Mouse (Mus musculus) lung, postnatal 10 days (tissue): Measurements from ENCODE around the gene Apol10b.
"Not testable (repeated sequence)": the region's sequence is repeated elsewhere in the genome, so short reads cannot be mapped to it uniquely, and the experiment has no call there.

Experiments used
- DNase-seq: peaks from one replicate; pipeline ENCODE4 v3.0.0; 2021

Gene Apol10b

DNA sequence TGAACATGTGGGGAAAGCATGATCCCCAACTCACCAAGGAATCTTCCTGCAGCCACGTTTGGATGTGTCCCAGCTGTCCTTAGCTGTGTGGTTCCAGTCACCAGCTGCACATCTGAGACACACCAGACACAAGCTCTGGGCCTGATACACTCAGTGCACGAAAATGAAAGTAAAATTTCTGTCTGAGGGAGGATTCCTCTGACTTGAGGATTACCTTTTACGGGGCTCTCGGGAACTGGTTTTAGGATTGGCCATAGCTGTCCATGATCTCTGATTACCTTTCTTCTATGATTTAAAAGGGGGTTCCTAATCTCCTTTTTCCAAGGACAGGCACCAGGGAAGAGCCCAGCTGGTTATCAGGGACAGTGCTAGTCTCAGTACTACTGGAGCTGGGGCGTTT, at the start of gene Apol10b:
TSS of gene Apol10b (minus strand) at position 165 of the 400 bp plus-strand sequence.
- no peak for DNase-seq

DNA sequence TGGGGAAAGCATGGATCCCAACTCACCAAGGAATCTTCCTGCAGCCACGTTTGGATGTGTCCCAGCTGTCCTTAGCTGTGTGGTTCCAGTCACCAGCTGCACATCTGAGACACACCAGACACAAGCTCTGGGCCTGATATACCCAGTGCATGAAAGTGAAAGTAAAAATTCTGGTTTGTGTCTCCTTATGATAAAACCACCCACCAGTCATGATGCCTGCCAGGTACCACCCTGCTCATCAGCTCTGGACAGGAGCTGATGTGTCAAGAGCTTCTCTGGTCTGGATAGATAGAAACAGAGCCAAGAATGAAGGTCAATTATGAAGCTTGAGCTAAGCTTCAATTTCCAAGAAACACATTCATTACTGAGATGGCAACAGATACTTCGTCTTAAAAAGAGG, 47.3 kb upstream of the Apol10b start, which contains the start of gene Apol11b:
TSS of gene Apol11b (minus strand) at position 111 of the 400 bp plus-strand sequence.
- not testable (repeated sequence) for DNase-seq

DNA sequence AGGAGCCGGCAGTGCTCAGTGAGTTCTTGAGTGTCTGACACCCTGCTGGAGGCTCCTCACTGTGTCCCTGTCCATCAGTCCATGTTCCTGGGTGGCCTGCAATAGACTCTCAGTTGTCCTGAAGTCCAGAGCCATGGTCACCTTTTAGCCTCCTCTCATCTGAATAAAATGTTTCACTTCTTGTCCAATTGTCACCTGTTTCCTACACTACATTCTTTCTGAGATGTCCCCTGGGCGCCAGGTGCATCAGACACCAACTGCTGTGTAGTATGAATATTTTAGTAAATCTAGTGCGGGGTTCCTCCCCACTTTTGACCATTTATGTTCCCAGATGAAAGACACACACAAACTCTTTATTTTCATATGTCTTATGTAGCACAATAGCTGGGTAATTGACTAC, 33.9 kb upstream of the Apol10b start:
- DNase-seq: not testable (repeated sequence)

DNA sequence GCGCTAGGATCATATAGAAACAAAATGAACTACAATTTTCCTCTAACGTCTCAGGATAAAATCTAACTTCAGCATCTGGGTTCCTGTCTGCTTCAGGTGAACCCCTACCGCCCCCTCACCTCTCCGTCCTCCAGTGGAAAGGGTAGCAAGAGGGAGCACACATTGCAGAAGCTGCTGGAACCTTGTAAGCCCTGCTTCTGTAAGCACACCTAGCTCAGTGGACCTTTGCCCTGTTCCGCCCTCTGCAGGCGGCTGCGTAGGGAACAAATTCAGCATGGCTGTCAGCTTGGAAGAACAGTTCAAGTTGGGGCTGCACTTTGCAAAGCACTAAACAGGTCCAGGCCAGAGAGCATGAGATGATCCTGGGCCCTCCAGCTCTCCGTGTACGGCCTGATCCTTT, 32.7 kb upstream of the Apol10b start:
- not testable (repeated sequence) for DNase-seq

DNA sequence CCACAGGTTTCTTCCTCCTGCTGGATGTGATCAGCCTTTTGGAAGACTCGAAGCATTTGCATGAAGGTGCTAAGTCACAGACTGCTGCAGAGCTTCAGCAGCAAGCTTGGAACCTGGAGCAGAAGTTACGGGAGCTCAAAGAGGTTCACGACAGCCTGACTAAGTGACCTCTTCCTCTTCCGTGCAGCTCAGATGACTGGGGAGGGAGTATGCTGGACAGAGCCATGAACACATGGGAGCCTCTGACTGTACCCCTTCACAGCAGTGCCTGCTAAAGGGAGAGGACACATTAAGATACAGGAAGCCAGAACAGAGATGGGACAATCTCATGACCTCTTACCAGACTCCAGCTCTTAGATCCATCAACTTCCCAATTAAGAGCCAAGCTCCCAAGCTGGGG, 30.5 kb upstream of the Apol10b start:
- not testable (repeated sequence) for DNase-seq

DNA sequence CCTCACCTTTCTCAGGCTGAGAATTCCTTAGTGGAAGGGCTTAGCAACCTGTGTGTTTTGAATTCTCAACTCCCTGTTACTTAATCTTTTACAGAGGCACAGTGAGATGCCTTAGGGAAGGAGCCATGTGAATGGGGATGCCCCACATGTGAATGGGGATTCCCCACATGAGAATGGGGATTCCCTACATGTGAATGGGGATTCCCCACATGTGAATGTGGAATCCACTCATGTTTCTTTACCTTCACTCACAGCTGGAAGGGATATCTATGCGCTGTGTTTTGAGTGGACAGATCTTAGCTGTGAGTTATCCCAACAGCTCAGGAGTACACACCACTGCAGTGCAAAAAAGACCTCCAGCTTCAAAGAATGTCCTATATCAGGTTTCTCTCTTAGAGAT, 28.8 kb upstream of the Apol10b start:
- DNase-seq: no peak

DNA sequence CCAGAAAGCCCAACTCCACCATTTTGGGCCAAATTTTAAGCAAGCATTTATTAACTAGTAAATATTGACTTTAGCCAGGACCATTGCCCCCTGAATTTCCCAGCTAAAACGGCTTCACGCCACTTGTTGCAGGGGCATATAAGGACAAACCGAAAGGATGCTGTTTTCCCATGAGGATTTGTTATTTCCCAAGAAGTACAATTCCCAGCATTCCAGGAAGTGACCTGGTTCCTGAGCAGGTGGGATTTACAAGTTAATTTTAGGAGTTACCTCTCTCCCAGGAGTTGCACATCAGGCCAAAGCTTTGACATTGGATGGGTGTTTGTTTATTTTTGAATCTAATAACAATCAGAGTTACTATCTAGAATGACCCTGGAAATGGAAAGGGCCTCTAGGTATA, 10.1 kb upstream of the Apol10b start:
- DNase-seq: no peak

DNA sequence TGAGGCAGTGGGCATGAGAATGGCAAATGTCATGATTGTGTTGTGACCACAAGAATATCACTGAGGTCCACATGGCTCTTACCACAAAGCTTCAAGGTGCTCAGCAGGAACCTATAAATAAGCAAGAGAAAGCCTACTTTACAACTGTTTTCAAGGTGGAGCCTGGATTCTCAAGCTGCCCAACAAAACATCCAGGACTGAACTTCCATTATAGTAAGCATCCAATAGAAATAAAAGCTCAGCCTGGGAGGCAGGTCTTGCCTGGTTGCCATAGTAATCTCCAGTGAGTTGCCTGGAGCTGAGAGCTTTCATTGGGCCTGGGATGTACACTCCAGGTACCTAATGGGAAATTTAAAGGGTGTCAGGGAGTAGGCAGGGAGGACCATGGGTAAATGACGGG, 3.0 kb upstream of the Apol10b start, which contains the start of gene Gm36245:
TSS of gene Gm36245 (plus strand) at position 301 of the 400 bp plus-strand sequence.
- no peak for DNase-seq

DNA sequence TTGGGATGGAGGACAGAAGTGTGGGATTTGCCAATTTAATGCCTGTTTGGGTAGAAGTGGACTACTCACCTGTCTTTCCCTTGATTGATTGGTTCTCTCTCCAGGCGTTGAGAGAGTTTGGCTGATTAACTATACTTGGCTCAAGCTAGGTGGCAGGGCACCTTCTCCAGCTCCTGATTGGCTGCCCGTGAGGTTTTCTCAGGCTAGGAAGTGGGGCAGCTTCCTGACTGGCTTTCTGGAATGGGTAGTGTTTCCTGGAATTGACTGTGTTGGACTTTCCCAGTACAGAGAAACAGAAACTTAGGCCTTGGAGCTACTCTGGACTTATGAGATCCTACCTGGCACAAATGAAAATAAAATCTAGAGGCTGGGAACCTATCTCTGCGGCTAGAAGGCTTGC, 2.5 kb upstream of the Apol10b start:
- DNase-seq: peak; percentile 12

DNA sequence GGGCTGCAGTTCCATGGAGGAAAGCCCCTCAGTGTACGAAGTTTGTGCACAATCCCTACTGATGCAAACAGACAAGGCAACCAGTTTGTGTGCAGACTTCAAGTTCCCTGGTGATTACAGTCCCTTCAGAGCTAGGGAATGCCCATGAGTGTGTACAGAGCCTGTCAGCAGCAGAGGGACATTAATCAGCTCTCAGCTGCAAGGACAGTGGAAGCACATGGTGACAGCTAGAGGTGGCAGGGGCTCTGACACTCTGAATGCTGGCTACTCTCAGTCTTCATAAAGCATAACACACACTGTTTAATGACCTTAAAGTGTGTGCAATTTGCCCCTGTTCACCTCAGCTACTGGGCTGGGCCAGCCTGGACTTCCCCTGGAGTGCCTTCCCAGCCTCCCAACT, 2.4 kb downstream of the Apol10b start:
- DNase-seq: no peak

DNA sequence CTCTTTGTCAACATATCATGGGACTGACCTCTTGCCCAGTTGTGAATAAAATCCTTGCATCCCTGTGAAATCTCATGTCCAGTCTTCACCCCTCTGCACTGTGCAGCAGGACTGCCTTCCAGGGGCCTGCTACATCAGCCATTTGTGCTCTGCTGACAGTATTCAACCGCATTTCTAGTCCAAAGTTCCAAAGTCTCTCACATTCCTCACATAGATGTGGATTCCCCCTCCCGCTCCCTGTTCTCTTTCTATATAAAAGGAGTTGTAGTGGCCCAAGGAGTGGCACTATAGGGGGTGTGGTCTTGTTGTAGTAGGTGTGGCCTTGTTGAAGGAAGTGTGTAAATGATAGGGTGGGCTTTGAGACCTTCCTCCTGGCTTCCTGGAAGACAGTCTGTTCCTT, 5.0 kb downstream of the Apol10b start:
- no peak for DNase-seq

DNA sequence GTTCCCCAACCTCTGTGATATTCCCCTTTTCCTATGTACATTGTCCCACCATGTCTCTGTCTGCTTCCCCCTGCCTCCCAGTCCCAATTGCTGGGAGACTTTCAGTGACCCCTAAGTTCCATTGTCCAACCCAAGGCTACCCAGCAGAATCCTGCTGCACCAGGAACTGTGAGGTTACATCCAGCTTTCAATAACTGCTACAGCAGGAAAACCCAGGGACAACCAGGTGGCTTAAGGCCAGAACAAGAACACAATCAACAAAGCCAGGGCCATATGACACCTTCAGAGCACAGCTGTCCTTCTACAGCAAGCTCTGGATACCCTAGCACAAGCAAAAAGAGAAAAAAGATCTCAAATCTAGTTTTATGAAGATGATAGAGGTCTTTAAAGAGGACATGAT, 6.9 kb downstream of the Apol10b start:
- DNase-seq: no peak

DNA sequence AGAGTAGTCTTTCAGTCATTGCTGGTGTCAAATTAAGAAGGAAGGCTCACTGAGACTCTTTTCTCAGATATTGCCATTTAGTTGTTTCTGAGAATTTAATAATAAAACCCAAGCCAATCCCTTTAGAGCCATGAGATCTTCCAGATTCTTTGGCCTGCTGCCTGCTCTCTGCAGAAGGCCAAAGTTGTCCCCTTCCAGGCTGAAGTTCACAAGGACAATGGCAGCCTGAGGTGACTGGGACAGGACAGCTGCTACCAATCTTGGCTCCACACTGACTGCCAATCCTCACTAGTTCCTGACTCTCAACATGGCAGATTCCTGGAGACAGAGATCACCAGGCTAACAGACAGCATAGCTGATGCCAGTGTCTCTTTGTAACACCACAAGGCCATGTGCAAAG, 8.9 kb downstream of the Apol10b start:
- DNase-seq: peak; percentile 21

DNA sequence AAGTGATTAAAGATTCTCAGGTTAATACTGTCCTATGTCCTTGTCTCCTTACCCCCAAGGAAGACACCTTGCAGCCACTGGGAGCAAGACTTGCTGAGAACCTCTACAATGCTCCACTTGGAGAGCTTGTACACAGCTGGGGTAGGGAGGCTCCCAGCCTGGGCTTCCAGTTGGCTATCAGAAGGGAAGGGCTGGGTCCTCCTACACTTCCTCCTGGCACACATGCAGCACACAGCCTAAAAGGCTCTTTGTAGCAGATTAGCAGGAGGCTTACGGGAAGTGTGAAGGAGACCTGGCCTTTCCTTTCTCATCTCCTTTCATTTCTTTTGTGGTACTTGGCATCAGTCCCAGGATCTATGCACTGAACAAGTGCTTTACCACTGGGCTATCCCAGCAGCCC, 14.2 kb downstream of the Apol10b start:
- DNase-seq: peak; percentile 58

DNA sequence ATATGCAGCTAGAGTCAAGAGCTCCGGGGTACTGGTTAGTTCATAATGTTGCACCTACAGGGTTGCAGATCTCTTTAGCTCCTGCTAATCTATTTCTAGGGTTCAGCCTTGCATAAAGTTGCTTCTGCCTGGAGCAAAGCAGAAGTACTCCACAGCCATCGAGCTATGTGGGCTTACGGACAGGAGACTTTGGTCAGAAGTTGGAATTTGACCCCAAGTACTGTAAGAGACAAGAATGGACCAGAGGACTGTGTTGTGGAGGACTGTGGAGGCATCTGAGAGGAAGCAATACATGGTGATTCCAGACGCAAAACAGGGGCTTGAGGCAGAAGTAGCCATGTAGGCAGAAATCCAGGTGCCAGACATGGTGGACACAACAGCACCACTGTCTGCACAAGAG, 16.6 kb downstream of the Apol10b start:
- DNase-seq: no peak

DNA sequence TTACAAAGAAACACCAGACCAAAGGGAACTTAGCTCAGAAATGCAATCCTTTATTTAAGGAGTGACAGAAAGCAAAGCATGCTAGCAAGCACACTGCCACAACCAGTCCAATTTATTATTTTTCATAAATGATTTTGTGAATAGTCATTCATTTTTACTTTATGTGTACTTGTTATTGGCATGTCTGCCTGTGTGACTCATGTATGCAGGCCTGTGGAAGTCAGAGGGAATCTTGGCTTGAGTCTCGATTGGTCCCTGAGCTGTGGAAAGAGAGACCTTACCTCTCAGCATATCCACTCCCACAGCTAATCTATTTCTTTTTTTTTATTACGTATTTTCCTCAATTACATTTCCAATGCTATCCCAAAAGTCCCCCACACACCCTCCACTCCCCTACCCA, 17.1 kb downstream of the Apol10b start:
- DNase-seq: no peak

DNA sequence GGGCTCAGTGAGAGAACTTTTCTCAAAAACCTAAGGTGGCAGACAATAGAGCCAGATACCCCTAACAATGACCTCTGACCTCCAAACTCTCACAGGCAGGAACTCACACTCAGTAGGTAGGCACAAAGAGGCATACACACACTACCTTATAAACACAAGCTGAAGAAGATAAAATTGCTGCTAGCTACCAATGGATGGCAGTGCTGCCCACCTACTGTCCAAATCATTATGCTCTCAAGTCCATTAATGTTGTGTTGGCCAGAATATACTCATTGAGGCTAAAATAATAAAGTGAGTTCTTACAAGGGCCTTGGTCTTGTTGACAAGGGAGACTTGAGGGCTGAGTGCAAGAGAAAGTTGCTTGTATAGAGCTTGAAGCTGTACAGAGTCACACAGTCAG, 32.7 kb downstream of the Apol10b start:
- no peak for DNase-seq

DNA sequence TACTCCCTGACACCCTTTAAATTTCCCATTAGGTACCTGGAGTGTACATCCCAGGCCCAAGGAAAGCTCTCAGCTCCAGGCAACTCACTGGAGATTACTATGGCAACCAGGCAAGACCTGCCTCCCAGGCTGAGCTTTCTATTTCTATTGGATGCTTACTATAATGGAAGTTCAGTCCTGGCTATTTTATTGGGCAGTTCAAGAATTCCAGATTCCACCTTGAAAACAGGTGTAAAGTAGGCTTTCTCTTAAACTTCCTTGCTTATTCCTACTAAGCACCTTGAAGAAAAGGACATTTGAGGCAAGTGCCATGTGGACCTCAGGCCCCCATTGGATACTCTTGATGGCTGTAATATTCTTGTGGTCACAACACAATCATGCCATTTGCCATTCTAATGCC, 34.1 kb downstream of the Apol10b start, which contains the start of gene 1700025B11Rik:
TSS of gene 1700025B11Rik (minus strand) at position 101 of the 400 bp plus-strand sequence.
- no peak for DNase-seq

DNA sequence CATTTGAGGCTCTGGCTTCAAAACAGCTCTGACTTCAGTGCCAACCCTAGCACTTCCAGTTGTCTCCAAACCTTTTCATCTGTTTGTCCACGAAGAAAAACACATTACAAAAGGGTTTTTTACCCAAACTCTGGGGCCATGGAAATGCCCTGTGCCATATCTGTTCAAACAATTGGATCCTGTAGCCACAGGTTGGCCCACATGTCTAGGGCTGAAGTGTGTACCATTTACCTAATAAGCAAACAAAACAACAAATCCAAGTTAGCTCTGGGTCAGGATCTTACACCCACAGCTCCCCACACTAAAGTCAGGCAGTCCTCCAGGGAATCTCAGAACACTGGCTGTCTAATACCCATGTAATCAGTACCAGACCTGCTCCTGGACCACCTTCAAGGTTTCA, 56.7 kb downstream of the Apol10b start:
- not testable (repeated sequence) for DNase-seq
